Mouse (Mus musculus): Measurements from ENCODE around the gene Mpped2.

GRCm38 (mm10) chr2:106835321-106835720 lies 142.3 kb downstream of the Mpped2 start:
- no peak for TF ChIP-seq CTCF (IDR thresholded peaks at IDR 0.05; ENCODE audit: control insufficient read depth, insufficient read depth, insufficient read length)
- no peak for TF ChIP-seq MAX (IDR thresholded peaks at IDR 0.05)
- no peak for TF ChIP-seq USF1 (IDR thresholded peaks at IDR 0.05; ENCODE audit: low read depth)
- TF ChIP-seq CEBPB (IDR thresholded peaks at IDR 0.05; ENCODE audit: low read depth) = no peak
- TF ChIP-seq MYOG (IDR thresholded peaks at IDR 0.05; ENCODE audit: control insufficient read depth, extremely low read depth, insufficient read length) = no peak
- no peak for TF ChIP-seq MYOD1 (IDR thresholded peaks at IDR 0.05; ENCODE audit: control insufficient read depth, insufficient read length, low read depth)
